Mouse (Mus musculus) brain, embryonic 14.5 days (tissue): Measurements from ENCODE around the gene Polr1d.

Experiments
- CTCF ChIP-seq: fragments of 200-500 bp; IDR thresholded peaks from 2 replicates; pipeline ENCODE4 v1.5.1; 2012; ENCODE audit warnings: inconsistent platforms, mild to moderate bottlenecking, moderate library complexity, borderline replicate concordance; ENCODE audit not compliant: insufficient read depth, insufficient read length; ENCODE audit errors: extremely low read depth
- POLR2A ChIP-seq: fragments of 200-500 bp; IDR thresholded peaks from 2 replicates; pipeline ENCODE4 v1.6.1; 2012; ENCODE audit warnings: mild to moderate bottlenecking, inconsistent platforms, borderline replicate concordance; ENCODE audit not compliant: poor library complexity, insufficient read depth, insufficient read length, severe bottlenecking; ENCODE audit errors: extremely low read depth

DNA sequence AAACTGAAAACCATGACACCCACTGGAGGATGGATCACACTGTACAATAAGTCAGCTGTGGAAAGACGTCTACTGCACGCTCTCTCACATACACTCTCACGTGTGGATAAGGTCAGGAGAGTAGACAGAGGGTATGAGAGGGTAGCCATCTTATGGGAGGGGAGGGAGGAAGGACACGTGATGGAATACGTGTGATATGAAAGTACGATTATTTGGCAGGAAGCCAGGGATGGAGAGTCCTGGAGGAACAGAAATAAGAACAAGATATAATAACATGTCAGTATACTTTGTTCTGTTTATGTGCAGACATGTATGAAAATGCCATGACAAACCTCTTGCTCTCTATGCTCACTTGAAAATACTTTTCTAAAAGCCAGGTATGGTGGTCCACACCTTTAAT is 41.5 kb upstream of the Polr1d start:
- no peak for TF ChIP-seq CTCF
- TF ChIP-seq POLR2A, result no peak
